Mouse (Mus musculus) T-helper 2 cell (primary cell): ENCODE data around the gene Csrp3.

Source experiments
- in situ Hi-C: fragments of 300-600 bp; cut with MboI, MseI; formaldehyde crosslinking; loops from one replicate; pipeline ENCODE4 v1.15.1; 2025; ENCODE audit warnings: high pct_unique_total_duplicates

Gene Csrp3

DNA sequence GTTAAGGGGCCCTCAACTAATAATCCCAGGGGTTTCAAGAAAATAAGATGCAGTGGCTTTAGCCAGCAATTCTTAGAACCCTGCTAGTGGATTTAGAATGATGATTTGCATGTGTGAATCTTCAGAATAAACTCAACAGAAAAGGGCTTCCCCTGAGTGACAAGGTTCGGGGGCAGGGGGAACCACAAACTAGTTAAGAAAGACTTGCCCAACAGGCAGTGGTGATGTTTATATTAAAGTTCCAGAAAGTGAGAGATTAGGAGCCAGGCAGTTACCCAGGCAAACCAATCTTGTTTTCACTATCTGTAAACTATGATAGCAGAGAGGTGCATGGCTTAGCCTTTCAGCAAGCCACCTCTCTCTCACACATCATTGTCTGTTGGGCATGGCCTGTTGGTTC lies 15.1 kb downstream of the Csrp3 start:
- in situ Hi-C loops = no loop called here

DNA sequence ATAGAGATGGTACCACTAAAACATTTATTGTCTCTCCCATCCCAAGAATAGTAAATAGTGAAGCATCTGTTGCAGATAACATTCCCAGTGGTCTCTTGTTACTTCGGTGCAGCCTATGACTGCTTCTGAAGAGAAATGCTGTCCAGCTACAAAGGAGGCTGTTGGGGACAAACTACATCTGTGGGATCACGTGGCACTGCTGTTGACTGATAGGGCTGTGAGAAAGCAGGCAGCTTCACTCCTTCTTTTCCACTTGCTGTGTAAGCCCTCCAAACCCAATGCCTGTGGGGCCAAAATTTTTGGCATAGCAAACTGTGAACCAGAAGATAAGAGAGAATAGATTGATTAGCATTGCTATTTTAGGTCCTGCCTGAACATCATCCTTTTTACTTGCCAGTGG lies 17.4 kb downstream of the Csrp3 start:
- in situ Hi-C loops = no loop called here

DNA sequence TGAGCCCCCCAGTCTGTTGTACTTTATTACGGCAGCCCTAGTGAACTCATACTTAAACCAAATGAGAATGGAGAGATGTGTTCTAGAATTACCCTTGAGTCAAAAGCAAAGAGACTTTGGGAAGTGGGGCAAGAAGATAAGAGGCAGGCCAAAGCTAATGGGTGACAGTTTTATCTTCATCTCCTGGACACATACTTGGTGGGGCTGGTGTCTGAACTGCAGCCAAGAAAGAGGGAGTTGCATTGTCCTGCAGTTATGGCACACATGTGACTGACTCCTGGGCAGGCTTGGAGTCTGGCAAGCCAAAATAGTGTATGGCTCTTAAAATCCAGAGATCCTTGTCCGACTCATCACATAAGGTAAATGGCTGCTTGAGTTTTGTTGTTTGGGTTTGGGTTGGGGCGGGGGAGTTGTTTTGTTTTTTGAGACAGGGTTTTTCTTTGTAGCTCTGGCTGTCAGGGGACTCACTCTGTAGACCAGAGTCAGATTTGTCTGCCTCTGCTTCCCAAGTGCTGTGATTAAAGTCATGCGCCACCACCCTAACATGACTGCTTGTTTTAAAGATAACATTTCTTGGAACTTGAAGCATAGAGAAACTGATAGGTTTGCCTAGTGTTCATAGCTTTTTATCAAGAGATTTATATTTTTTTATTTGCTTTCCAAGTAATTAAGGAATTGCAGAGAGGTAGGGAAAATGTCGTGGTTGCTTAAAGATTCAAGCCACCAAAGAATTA lies 18.5 kb downstream of the Csrp3 start:
- in situ Hi-C loops = no loop called here

DNA sequence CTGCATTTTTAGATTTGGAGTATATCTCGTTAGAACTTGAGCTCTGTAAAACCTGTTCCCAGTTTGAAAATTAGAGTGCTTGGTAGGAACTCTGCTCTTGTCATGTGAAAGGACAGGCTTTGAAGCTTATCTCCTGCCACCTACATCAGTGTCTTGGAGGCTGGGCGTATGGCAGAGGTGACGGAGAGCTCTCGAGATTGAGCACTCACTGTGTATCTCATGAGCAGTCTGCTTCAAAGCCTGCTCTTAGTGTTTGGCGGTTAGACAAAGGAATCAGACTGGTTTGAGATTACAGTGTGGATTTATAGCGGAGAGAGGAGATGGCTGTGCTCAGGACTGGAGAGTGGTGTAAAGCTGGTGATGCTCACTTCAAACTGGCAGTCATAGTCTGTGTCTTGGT lies 22.7 kb downstream of the Csrp3 start:
- in situ Hi-C loops = no loop called here

DNA sequence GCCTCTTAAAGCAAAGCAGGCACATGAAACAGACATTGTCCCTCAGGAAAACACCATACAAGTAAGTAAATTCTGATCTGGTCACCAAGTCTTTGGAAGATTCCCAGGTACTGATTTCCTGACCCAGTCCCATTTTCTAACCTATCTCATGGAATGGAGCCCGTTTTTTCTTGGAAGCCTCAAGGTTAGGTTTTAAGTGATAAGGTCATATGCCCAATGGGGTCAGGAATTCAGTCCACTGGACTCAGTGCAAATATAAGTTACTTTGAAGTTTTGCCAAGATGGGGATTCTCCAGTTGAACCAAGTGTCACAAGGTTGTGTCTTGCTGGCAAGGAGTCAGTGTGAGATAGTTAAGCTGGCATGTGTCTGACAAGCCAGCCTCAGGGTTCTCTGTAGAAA lies 23.2 kb downstream of the Csrp3 start:
- in situ Hi-C loops = no loop called here

DNA sequence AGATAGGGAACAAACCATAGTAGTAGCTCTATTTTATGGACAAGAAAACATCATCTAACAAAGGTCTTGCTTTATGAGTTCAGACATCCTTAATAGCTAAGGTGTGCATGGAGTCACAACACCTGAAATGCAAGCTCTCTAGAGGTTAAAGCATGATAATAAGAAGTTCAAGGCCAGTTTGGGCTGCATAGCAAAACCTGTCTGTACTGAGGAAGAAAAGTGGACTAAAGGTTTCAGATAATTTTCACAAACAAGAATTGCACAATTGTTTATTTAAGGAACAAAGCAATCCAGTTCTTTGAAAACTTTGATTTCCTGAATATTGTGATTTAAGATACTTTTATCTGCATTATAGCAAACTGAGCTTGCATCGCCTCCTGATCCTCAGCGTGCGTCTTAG lies 24.2 kb downstream of the Csrp3 start:
- in situ Hi-C loops = no loop called here

DNA sequence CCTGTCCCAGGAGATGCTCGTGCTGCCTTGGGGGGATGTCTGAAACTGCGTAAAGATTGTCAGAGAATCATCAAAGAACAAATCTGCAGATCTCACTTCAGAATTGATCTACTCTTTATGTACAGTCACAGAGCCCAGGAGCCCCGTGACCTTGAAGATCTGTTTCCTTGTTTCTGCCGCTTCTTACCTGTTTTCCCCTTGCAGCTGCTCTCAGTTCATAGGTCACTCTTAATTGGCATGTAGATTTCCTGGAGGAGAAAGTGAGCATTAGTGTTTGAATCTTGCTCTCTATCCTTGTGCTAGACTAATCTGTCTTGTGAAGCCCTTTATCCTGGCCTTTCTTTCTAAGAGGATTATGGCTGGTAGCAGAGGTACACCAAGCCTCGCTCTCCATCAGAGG lies 26.2 kb downstream of the Csrp3 start:
- in situ Hi-C loops = no loop called here

DNA sequence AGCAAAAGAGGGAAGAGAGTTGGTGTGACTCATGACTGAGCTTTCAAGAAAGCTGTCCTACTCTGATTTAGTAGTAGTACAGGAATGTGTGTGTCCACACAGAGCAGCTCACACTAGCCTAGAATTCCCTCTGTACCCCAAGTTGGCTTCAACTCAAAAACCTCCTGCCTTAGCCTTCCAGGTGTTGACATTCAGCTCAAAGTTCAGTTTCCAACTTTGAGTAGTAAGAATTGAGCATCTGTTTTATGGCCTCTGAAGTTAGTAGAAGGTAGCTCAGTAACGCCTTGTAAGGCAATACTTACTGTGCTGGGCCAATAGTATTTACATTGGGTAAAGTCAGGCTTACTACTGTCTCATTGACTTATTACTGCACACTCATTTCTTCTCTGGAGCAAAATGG lies 34.2 kb downstream of the Csrp3 start:
- in situ Hi-C loops = loop anchor here (10.0 kb wide), 1 partner anchor 61 kb away; no protein-coding TSS in a partner anchor

DNA sequence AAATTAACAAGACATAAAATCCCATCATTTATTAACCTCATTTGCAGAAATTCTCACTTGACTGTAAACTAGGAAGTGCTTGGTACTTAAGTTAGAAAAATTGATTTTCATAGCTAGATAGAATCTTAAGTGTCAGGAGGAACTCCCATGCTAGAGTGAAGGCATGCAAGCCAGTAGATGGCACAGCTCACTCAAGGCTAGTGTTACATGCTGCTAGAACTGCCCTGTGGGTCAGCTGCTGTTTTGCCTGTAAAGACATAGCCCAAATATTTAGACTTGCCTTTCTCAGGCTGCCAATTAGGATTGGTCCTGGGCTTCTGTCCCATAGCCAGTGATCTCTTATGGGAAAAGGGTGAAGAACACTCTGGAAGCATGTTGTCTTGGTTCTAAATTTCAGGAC lies 35.5 kb downstream of the Csrp3 start:
- in situ Hi-C loops = loop anchor here (10.0 kb wide), 1 partner anchor 62 kb away; no protein-coding TSS in a partner anchor

DNA sequence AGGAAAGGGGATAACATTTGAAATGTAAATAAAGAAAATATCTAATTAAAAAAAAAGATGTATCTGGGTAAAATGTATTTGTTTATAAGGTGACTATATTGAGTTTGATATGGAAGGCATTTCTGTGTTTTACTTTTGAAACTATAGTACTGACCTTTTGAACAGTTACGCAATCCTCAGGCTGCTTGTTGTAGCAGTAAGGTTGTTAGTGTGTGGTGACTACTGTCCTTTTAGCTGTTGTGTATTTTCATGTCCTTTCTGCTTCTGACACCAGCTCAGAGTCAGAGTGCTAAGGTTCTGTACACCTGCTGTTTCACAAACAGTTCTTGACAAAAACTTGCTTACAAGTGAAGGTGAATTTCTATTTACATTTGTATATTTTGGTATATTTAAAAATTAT lies 37.2 kb downstream of the Csrp3 start:
- in situ Hi-C loops = loop anchor here (10.0 kb wide), 1 partner anchor 64 kb away; no protein-coding TSS in a partner anchor

DNA sequence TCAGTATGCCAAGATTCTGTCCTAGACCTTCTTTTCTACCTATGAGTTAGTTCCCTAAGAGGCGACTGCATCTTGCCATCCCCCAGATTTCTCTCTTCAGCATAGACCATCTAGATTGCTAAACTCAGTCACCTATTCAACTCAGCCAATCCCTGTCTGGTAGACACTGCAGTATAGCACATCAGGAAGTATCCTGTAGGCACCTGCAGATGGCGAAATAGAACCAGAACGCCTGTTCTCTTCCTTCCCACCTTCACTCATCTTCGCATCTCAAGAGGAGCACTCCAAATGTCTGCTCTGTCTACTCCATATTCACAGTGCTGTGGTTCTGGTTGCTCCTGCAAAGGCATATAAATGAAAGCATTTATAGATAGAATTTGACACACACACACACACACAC lies 41.2 kb downstream of the Csrp3 start:
- in situ Hi-C loops = no loop called here

DNA sequence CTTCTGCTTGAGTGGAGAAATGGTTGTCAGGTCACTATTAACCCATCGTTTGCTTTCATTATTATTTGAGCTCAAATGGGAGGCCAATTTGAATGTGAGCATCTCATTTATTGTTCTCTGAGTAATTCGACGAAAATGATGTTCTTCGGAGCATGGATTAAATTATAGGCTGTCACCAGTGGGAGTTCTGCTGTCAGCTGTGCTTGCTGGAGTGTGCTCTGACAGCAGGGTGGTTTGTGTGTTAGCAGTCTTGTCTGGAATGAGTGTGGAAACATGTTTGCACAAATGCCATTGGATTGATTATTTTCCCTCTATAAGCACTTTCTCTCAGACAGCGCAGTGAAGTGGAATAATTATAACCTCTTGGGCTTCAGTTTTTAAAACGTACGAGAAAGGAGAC lies 44.5 kb downstream of the Csrp3 start:
- in situ Hi-C loops = no loop called here

DNA sequence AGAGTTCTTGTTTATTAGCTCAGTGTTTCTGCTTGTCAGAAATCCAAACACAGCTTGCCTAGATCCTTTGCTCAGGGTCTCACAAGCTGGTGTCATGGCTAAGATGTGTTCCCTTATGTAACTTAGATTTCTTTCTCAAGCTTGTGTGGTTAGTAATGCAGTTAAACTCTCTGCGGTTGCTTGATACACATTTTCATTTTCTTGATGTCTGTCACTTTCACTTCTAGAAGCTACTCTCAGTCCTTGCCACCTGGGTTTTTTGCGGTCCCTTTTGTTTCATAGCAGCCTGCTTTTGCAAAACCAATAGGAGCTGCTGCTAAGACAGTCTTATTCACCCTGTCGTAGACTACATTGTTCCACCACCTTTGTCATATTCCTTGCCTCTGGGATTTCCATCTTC lies 52.7 kb downstream of the Csrp3 start:
- in situ Hi-C loops = no loop called here

DNA sequence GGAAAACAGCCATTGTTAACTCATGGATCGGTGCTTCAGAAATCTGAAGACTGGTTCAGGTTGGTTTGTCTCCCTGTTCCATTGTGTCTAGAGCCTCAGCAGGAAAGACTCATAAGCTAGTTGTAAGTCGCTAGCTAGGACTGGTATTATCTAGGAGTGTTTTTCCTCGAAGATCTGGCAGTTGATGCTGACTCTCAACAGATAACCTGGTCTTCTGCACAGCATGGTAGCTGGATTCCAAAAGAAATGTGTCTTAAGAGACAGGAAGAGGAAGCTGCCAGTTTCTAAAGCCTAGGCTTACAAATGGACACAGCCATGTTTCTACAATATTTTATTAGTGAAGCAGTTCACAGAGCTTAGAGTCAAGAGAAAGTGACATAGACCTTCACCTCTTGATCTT lies 56.4 kb downstream of the Csrp3 start:
- in situ Hi-C loops = no loop called here

DNA sequence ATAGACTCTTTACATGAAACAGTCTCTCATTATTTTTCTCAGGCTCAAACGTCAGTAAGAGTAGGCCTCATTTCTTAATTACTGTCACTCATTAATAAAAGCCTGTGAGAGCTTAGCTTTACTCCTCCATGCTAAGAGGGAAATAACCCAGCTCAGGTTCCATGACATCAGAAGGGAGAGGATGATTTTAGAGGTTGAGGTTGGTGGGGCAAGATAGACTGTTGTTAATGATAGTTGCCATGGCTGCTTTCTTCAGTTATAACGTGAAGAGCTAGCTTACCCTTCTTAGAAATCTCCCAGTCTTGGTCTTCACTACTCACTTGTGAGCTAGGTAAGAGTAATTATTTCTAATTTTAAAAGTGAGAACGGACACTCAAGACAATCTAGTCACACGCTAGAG lies 57.7 kb downstream of the Csrp3 start:
- in situ Hi-C loops = no loop called here

DNA sequence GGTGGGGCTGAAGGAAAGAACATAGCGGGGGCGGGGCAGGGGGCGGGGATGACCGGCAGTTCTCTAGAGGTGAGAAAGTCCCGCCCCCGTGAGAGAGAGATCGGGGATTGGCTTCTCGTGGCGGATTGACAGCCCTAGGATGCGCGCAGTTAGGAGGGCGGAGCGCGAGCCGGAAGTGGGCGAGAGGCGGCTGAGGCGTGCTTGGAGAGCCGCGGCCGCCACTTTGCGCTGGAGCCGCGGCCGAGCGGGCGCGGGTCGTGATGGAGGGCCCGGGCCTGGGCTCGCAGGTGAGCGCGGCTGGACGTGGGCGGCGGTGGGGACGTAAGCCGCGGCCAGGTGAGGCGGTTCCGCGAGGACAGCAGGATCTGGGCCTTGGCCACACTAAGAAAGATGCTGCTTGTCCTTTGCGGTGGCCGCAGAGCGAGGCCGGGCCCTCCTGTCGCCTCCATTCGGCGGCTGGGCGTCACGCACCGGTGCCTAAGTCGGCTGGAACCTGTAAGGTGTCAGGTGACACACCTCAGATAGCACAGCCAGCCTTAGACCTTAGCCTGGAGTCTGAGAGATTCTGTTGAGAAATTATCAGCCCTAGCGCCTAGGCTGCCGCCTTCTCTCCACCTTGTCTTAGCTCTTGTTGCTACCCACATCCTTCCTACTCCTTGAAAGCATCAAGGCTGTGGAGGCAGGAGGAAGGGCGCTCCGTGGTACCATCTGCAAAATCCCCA lies 58.8 kb downstream of the Csrp3 start, which contains the start of gene Zdhhc13:
Zdhhc13 (plus strand) TSS at position 153 of the 722 bp plus-strand sequence.
- in situ Hi-C loops = no loop called here

DNA sequence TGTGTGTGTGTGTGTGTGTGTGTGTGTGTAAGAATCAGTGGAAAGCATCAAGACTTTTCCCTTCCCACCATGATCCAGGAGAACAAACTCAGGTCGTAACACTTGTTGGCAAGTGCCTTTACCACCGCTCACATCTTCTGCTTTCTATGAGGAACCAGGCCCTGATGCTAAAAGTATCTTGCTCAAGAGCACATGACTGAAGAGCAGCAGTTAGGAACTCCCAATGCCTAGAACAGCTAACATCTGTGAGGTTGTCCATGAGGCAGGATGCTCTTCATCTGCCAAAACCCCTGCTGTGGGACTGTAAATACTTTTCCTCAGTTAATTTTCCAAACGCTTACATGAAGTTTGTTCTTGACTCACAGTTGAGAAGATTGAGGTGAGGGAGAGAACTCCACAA lies 59.5 kb downstream of the Csrp3 start:
- in situ Hi-C loops = no loop called here

DNA sequence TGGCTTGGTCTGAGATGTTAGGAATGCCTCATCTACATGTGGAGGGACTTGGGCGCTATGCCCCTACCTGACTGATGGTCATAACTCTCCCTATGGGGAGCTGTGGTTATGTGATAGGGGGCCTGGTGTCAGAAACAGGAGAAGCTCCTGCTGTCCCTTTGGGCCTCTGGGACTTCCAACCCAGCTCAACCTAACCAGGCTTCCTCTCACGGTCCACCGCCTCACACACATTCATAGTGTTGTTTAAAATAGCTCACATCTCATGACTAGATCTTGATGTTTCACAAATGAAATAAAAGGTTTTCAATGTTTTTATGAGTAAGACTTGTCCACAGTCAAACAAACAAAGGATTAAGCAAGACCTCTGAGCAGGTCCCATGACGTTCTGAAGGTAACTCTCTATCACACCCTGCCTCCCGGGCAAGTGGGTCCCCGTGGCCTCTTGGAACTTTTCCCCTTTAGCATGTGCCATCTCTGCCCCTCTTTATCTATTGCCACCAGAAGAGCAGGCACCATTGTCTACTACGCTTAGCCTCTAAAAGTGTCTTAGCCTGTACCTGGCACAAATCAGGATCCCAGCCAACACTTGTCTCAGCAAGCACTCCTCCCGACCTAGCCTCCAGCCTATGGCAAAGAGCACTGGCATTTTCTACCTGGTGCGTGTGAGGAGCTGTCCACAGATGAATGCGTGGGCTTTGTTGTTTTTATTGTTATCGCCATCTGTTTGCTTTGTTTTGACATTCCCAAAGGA lies 62.9 kb downstream of the Csrp3 start:
- in situ Hi-C loops = no loop called here

DNA sequence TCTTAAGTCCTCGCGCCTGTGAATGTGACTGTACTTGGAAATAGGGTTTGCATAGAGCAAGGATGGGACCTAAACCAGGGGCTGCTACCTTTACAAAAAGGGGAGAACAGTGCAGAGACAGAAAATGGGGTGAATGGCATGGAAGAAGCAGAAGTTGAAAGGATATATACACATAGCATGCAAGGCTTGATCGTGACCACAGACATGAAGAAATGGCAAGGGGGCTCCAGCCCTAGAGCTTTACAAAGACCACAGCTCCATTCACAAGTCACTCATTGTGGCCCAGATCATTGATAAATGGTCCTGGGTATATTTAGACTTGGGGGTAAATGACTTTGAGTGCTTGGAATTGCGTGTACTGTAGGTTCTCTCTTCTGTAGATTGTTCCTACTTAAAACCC lies 65.4 kb downstream of the Csrp3 start:
- in situ Hi-C loops = no loop called here
